32 mouse cellular contexts compared by ENCODE assay signal in genomic region chr12:116366900-116367299, GRCm38 (mm10).
"Had no signal": no experiment of that assay in that cellular context is flagged by ENCODE, and none has a peak within 500 bp of the region (broad histone marks: within the 10 kb centered on the region; RNA-seq: fewer than 3 reads in every experiment).

No protein-coding gene starts in this region.

- H3K9me3 ChIP-seq: limb, embryonic 10.5 days; limb, embryonic 12.5 days; limb, embryonic 13.5 days; limb, embryonic 15.5 days; liver, embryonic 12.5 days; liver, embryonic 13.5 days; liver, embryonic 15.5 days; lung, embryonic 15.5 days; megakaryocyte, embryonic 14.5 days; midbrain, embryonic 10.5 days; midbrain, embryonic 12.5 days; midbrain, embryonic 13.5 days; midbrain, embryonic 15.5 days; neural tube, embryonic 12.5 days had no signal

- H3K4me2 ChIP-seq: limb, embryonic 12.5 days; limb, embryonic 13.5 days; limb, embryonic 15.5 days; liver, embryonic 11.5 days; liver, embryonic 12.5 days; liver, embryonic 13.5 days; liver, embryonic 15.5 days; lung, embryonic 14.5 days; lung, embryonic 15.5 days; midbrain, embryonic 11.5 days; midbrain, embryonic 12.5 days; midbrain, embryonic 13.5 days; midbrain, embryonic 15.5 days; neural tube, embryonic 12.5 days had no signal

- H3K9ac ChIP-seq: limb, embryonic 12.5 days; limb, embryonic 13.5 days; limb, embryonic 15.5 days; liver, embryonic 12.5 days; liver, embryonic 13.5 days; liver, embryonic 14.5 days; liver, embryonic 15.5 days; liver, postnatal 0 days; lung, embryonic 14.5 days; lung, embryonic 15.5 days; midbrain, embryonic 12.5 days; midbrain, embryonic 13.5 days; midbrain, embryonic 15.5 days; neural tube, embryonic 12.5 days had no signal

- H3K27ac ChIP-seq: limb, embryonic 10.5 days; limb, embryonic 12.5 days; limb, embryonic 13.5 days; limb, embryonic 15.5 days; liver, embryonic 12.5 days; liver, embryonic 13.5 days; liver, embryonic 14.5 days; liver, embryonic 15.5 days; lung, embryonic 15.5 days; macrophage; midbrain, embryonic 10.5 days; midbrain, embryonic 12.5 days; midbrain, embryonic 13.5 days; midbrain, embryonic 15.5 days; neural tube, embryonic 12.5 days had no signal

- ATAC-seq: liver, embryonic 12.5 days; liver, postnatal 0 days; lung, postnatal 0 days; midbrain, embryonic 13.5 days; midbrain, embryonic 15.5 days; midbrain, embryonic 16.5 days had no signal

- DNase-seq: left cerebral cortex, postnatal 4 days; liver; liver, embryonic 13.5 days; liver, postnatal 0 days; lung, adult 18-20 months; lung, adult 2 months; lung, embryonic 14.5 days; lung, postnatal 10 days; lung, postnatal 14 days; lung, postnatal 36 days; lung, postnatal 4 days; midbrain, embryonic 14.5 days had no signal

- H3K4me3 ChIP-seq: limb, embryonic 10.5 days; limb, embryonic 12.5 days; limb, embryonic 13.5 days; limb, embryonic 15.5 days; liver, embryonic 12.5 days; liver, embryonic 13.5 days; liver, embryonic 15.5 days; lung, embryonic 15.5 days; megakaryocyte, embryonic 14.5 days; midbrain, embryonic 10.5 days; midbrain, embryonic 12.5 days; midbrain, embryonic 13.5 days; midbrain, embryonic 15.5 days; myocyte; neural tube, embryonic 12.5 days had no signal

- H3K27me3 ChIP-seq: limb, embryonic 12.5 days; limb, embryonic 13.5 days; limb, embryonic 15.5 days; liver, embryonic 12.5 days; liver, embryonic 13.5 days; liver, embryonic 15.5 days; lung, embryonic 15.5 days; megakaryocyte, embryonic 14.5 days; midbrain, embryonic 12.5 days; midbrain, embryonic 13.5 days; midbrain, embryonic 15.5 days; neural tube, embryonic 12.5 days had no signal

- H3K4me1 ChIP-seq: limb, embryonic 10.5 days; limb, embryonic 12.5 days; limb, embryonic 13.5 days; limb, embryonic 15.5 days; liver, embryonic 12.5 days; liver, embryonic 13.5 days; liver, embryonic 15.5 days; lung, embryonic 15.5 days; midbrain, embryonic 10.5 days; midbrain, embryonic 12.5 days; midbrain, embryonic 13.5 days; midbrain, embryonic 15.5 days; neural tube, embryonic 12.5 days had no signal
